24 mouse cellular contexts compared by ENCODE assay signal in genomic region chr1:73570944-73571343, GRCm38 (mm10).
"Had no signal": no experiment of that assay in that cellular context is flagged by ENCODE, and none has a peak within 500 bp of the region (broad histone marks: within the 10 kb centered on the region; RNA-seq: fewer than 3 reads in every experiment).

No protein-coding gene starts in this region.

- H3K4me1 ChIP-seq: heart, embryonic 10.5 days; hindbrain, embryonic 13.5 days; hindbrain, embryonic 15.5 days had no signal

- H3K4me3 ChIP-seq: gastrocnemius, adult 2 months; heart, embryonic 10.5 days; heart, embryonic 12.5 days; hindbrain, embryonic 13.5 days; hindbrain, embryonic 15.5 days; kidney, embryonic 15.5 days; limb, embryonic 13.5 days; limb, embryonic 15.5 days had no signal

- H3K27ac ChIP-seq: gastrocnemius, adult 2 months; heart, embryonic 10.5 days; hindbrain, embryonic 13.5 days; hindbrain, embryonic 15.5 days; hindbrain, postnatal 0 days; kidney, embryonic 15.5 days; kidney, postnatal 0 days; limb, embryonic 13.5 days; limb, embryonic 15.5 days had no signal

- H3K36me3 ChIP-seq: heart, embryonic 10.5 days; heart, embryonic 12.5 days; hindbrain, embryonic 13.5 days; hindbrain, embryonic 15.5 days; kidney, embryonic 15.5 days; limb, embryonic 13.5 days; limb, embryonic 15.5 days had no signal

- DNase-seq: gastrocnemius, adult 2 months; gastrocnemius, postnatal 10 days; gastrocnemius, postnatal 25 days; heart, adult 18-20 months; heart, postnatal 10 days; heart, postnatal 36 days; kidney, adult 11 months; kidney, adult 2 months; kidney, adult 9 months; kidney, postnatal 14 days; kidney, postnatal 36 days; layer of hippocampus, adult 9-11 months; layer of hippocampus, postnatal 36 days; left cerebral cortex, postnatal 4 days had no signal

- ATAC-seq: hindbrain, postnatal 0 days; intestine, embryonic 16.5 days had no signal

- H3K9me3 ChIP-seq: heart, embryonic 10.5 days; heart, embryonic 12.5 days; hindbrain, embryonic 13.5 days; hindbrain, embryonic 15.5 days; kidney, embryonic 15.5 days; limb, embryonic 13.5 days; limb, embryonic 15.5 days had no signal

- H3K4me2 ChIP-seq: heart, embryonic 12.5 days; hindbrain, embryonic 13.5 days; hindbrain, embryonic 15.5 days; kidney, embryonic 15.5 days; limb, embryonic 13.5 days; limb, embryonic 15.5 days had no signal

- H3K27me3 ChIP-seq: heart, embryonic 12.5 days; hindbrain, embryonic 13.5 days; hindbrain, embryonic 15.5 days; kidney, embryonic 15.5 days; limb, embryonic 13.5 days; limb, embryonic 15.5 days had no signal

- H3K9ac ChIP-seq: heart, embryonic 12.5 days; hindbrain, embryonic 13.5 days; hindbrain, embryonic 15.5 days; kidney, embryonic 15.5 days; limb, embryonic 13.5 days; limb, embryonic 15.5 days had no signal
